In genomic region chr7:16285450-16286025, GRCm38 (mm10) we compare ENCODE assay signal across 8 mouse cellular contexts. TPM values are rescaled to one million over a fixed set of nuclear protein-coding genes. Genes with fewer than 3 reads are reported as not detected.
A peak's percentile ranks its signal among the peaks of the same experiment; 100 is the strongest.
DNase-seq lines count a peak whose midpoint lies in the region; ATAC-seq and TF ChIP-seq lines count a peak whose summit lies in the region.

No protein-coding gene starts in this region.

- H3K4me3 ChIP-seq in G1E (ENCODE audit: low read depth, low read length), result peak overlapping the region; percentile 76
- peak overlapping the region; percentile 68 for H3K4me3 ChIP-seq in forebrain, embryonic 11.5 days (ENCODE audit: low read depth, low read length)
- peak overlapping the region; percentile 81 for H3K4me3 ChIP-seq in heart, postnatal 0 days (ENCODE audit: low read depth, low read length)
- peak overlapping the region; percentile 76 for H3K4me3 ChIP-seq in lung, postnatal 0 days (ENCODE audit: low read depth, low read length)

- no peak for TF ChIP-seq EP300 in heart, postnatal 0 days (IDR thresholded peaks at IDR 0.05; ENCODE audit: low read depth)
- no peak for TF ChIP-seq EP300 in lung, postnatal 0 days (IDR thresholded peaks at IDR 0.05)

- DNase-seq in G1E (ENCODE audit: low spot score), result peak; percentile 52
- DNase-seq in c-Kit-positive CD71-positive TER-119-positive erythroid progenitor cells, embryonic 14.5 days (ENCODE audit: low spot score), result peak; percentile 71
- peak; percentile 73 for DNase-seq in forebrain, embryonic 11.5 days (ENCODE audit: low spot score)
- DNase-seq in heart, postnatal 0 days (ENCODE audit: low spot score), result peak; percentile 58
- peak; percentile 86 to 89 for DNase-seq in kidney, postnatal 25 days
- peak; percentile 95 for DNase-seq in lung, postnatal 0 days (ENCODE audit: low spot score)
- peak; percentile 52 for DNase-seq in ovary, postnatal 10 days (ENCODE audit: low spot score)
- DNase-seq in thymus, postnatal 36 days, result peak; percentile 48 to 72

- H3K36me3 ChIP-seq in G1E (replicated peaks), result peaks cover 43% of the 10 kb centered on the region
- H3K36me3 ChIP-seq in forebrain, embryonic 11.5 days (ENCODE audit: control insufficient read depth, insufficient read depth, low read length), result peaks cover 4% of the 10 kb centered on the region; the same call in 1 of the 2 replicates
- H3K36me3 ChIP-seq in heart, postnatal 0 days (replicated peaks; ENCODE audit: control insufficient read depth, insufficient read depth, low read length), result peaks cover 37% of the 10 kb centered on the region
- H3K36me3 ChIP-seq in lung, postnatal 0 days (ENCODE audit: insufficient read depth, low read length), result peaks cover 26% of the 10 kb centered on the region

- H3K4me2 ChIP-seq in forebrain, embryonic 11.5 days (ENCODE audit: low read depth, low read length, severe bottlenecking), result peak overlapping the region; percentile 54
- peak overlapping the region; percentile 71 for H3K4me2 ChIP-seq in heart, postnatal 0 days (ENCODE audit: low read depth, low read length)
- H3K4me2 ChIP-seq in lung, postnatal 0 days (replicated peaks; ENCODE audit: low read depth, low read length), result peak overlapping the region; percentile 53

- H3K9me3 ChIP-seq in G1E (replicated peaks), result no peaks in the 10 kb centered on the region
- H3K9me3 ChIP-seq in forebrain, embryonic 11.5 days (ENCODE audit: control insufficient read depth, low read length), result no peaks in the 10 kb centered on the region
- H3K9me3 ChIP-seq in heart, postnatal 0 days (replicated peaks; ENCODE audit: control insufficient read depth, low read length), result no peaks in the 10 kb centered on the region
- H3K9me3 ChIP-seq in lung, postnatal 0 days (ENCODE audit: low read length), result no peaks in the 10 kb centered on the region

- H3K27me3 ChIP-seq in G1E (ENCODE audit: insufficient read depth, low read length), result no peaks in the 10 kb centered on the region
- no peaks in the 10 kb centered on the region for H3K27me3 ChIP-seq in forebrain, embryonic 11.5 days (ENCODE audit: control insufficient read depth, insufficient read depth, low read length)
- no peaks in the 10 kb centered on the region for H3K27me3 ChIP-seq in heart, postnatal 0 days (ENCODE audit: control insufficient read depth, insufficient read depth, low read length)
- H3K27me3 ChIP-seq in lung, postnatal 0 days (replicated peaks; ENCODE audit: insufficient read depth, low read length), result no peaks in the 10 kb centered on the region

- no peak for TF ChIP-seq CTCF in G1E (IDR thresholded peaks at IDR 0.05; ENCODE audit: low read depth, low read length)
- no peak for TF ChIP-seq CTCF in heart, postnatal 0 days (IDR thresholded peaks at IDR 0.05; ENCODE audit: low read depth)
- TF ChIP-seq CTCF in lung, postnatal 0 days (IDR thresholded peaks at IDR 0.05), result no peak

- H3K27ac ChIP-seq in forebrain, embryonic 11.5 days (ENCODE audit: low read depth, low read length), result no peak overlapping the region
- H3K27ac ChIP-seq in heart, postnatal 0 days (ENCODE audit: low read depth), result peak overlapping the region; percentile 98
- peak overlapping the region; percentile 88 for H3K27ac ChIP-seq in lung, postnatal 0 days (ENCODE audit: low read length)

- WGBS in forebrain, embryonic 11.5 days, result 5% methylated on average over 14 of the region's 14 CpGs
- 4% methylated on average over 14 of the region's 14 CpGs for WGBS in heart, postnatal 0 days
- WGBS in lung, postnatal 0 days, result 3% methylated on average over 14 of the region's 14 CpGs

- no peak overlapping the region for H3K9ac ChIP-seq in forebrain, embryonic 11.5 days (ENCODE audit: low read length)
- H3K9ac ChIP-seq in heart, postnatal 0 days (replicated peaks; ENCODE audit: low read depth, low read length), result peak overlapping the region; percentile 21
- peak overlapping the region; percentile 23; the same call in 1 of the 2 replicates for H3K9ac ChIP-seq in lung, postnatal 0 days (replicated peaks; ENCODE audit: low read depth)

- ATAC-seq in G1E (ENCODE audit: extremely low read depth, insufficient number of reproducible peaks, low FRiP score, poor library complexity, severe bottlenecking), result peak; percentile 12
- peak; percentile 72 for ATAC-seq in forebrain, embryonic 11.5 days (replicated peaks; ENCODE audit: low FRiP score)
- peak; percentile 21 for ATAC-seq in heart, postnatal 0 days (ENCODE audit: insufficient read depth, low read depth)
- peak; percentile 63 for ATAC-seq in lung, postnatal 0 days

- H3K4me1 ChIP-seq in G1E (ENCODE audit: insufficient read depth, low read depth, low read length), result peaks cover 28% of the 10 kb centered on the region
- H3K4me1 ChIP-seq in forebrain, embryonic 11.5 days (replicated peaks; ENCODE audit: control insufficient read depth, insufficient read depth, low read length), result peaks cover 5% of the 10 kb centered on the region; the same call in 1 of the 2 replicates
- H3K4me1 ChIP-seq in heart, postnatal 0 days (ENCODE audit: control insufficient read depth, insufficient read depth), result no peaks in the 10 kb centered on the region; the same call in 1 of the 2 replicates
- H3K4me1 ChIP-seq in lung, postnatal 0 days (ENCODE audit: insufficient read depth, low read depth, low read length), result no peaks in the 10 kb centered on the region; the same call in 1 of the 2 replicates

RNA-seq across cellular contexts. Expression of gene Ccdc9, which starts 1.1 kb away (rescaled TPM):
- total RNA-seq in G1E (2014; fragmentation: Nextera tagmentation), result 8.1 and 16.6 TPM in 2 replicates
- 58.0 and 66.0 TPM in 2 replicates for total RNA-seq in G1E (2017)
- 133 and 136 TPM in 2 replicates for polyA plus RNA-seq in G1E (2012)
- polyA plus RNA-seq in forebrain, embryonic 11.5 days (2014; fragmentation: Nextera tagmentation; extraction: Ambion mirVana), result 22.3 and 32.2 TPM in 2 replicates
- 5.7 and 43.7 TPM in 2 replicates for total RNA-seq in heart, postnatal 0 days (2014; rRNA removed; ENCODE audit: low replicate concordance)
- 4.7 and 7.2 TPM in 2 replicates for polyA plus RNA-seq in heart, postnatal 0 days (2015; fragmentation: Nextera tagmentation; extraction: Ambion mirVana)
- polyA plus RNA-seq in lung, postnatal 0 days (2015; fragmentation: Nextera tagmentation; extraction: Ambion mirVana), result 15.9 and 18.3 TPM in 2 replicates

RNA-seq across cellular contexts. Expression of gene Inafm1, which starts 12.1 kb away (rescaled TPM):
- 3.5 and 4.1 TPM in 2 replicates for total RNA-seq in G1E (2014; fragmentation: Nextera tagmentation)
- 18.8 and 23.1 TPM in 2 replicates for total RNA-seq in G1E (2017)
- 92.0 and 140 TPM in 2 replicates for polyA plus RNA-seq in G1E (2012)
- 10.9 and 11.6 TPM in 2 replicates for polyA plus RNA-seq in forebrain, embryonic 11.5 days (2014; fragmentation: Nextera tagmentation; extraction: Ambion mirVana)
- 9.8 and 10.7 TPM in 2 replicates for total RNA-seq in heart, postnatal 0 days (2014; rRNA removed; ENCODE audit: low replicate concordance)
- polyA plus RNA-seq in heart, postnatal 0 days (2015; fragmentation: Nextera tagmentation; extraction: Ambion mirVana), result 7.7 and 9.6 TPM in 2 replicates
- polyA plus RNA-seq in lung, postnatal 0 days (2015; fragmentation: Nextera tagmentation; extraction: Ambion mirVana), result 18.9 and 20.1 TPM in 2 replicates

RNA-seq across cellular contexts. Expression of gene Bbc3, which starts 22.7 kb away (rescaled TPM):
- total RNA-seq in G1E (2014; fragmentation: Nextera tagmentation), result 10.2 and 15.8 TPM in 2 replicates
- 9.0 and 16.3 TPM in 2 replicates for total RNA-seq in G1E (2017)
- polyA plus RNA-seq in G1E (2012), result 209 and 355 TPM in 2 replicates
- 8.0 and 11.5 TPM in 2 replicates for polyA plus RNA-seq in forebrain, embryonic 11.5 days (2014; fragmentation: Nextera tagmentation; extraction: Ambion mirVana)
- 7.3 and 14.6 TPM in 2 replicates for total RNA-seq in heart, postnatal 0 days (2014; rRNA removed; ENCODE audit: low replicate concordance)
- polyA plus RNA-seq in heart, postnatal 0 days (2015; fragmentation: Nextera tagmentation; extraction: Ambion mirVana), result 5.6 and 6.6 TPM in 2 replicates
- polyA plus RNA-seq in lung, postnatal 0 days (2015; fragmentation: Nextera tagmentation; extraction: Ambion mirVana), result 30.0 and 31.1 TPM in 2 replicates

RNA-seq across cellular contexts. Expression of gene C5ar1, which starts 26.2 kb away (rescaled TPM):
- total RNA-seq in G1E (2014; fragmentation: Nextera tagmentation), result not detected in 2 replicates
- 0.16 and 0.64 TPM in 2 replicates for total RNA-seq in G1E (2017)
- polyA plus RNA-seq in G1E (2012), result not detected in 2 replicates
- polyA plus RNA-seq in forebrain, embryonic 11.5 days (2014; fragmentation: Nextera tagmentation; extraction: Ambion mirVana), result 0.76 and 1.1 TPM in 2 replicates
- total RNA-seq in heart, postnatal 0 days (2014; rRNA removed; ENCODE audit: low replicate concordance), result 2.0 and 3.3 TPM in 2 replicates
- polyA plus RNA-seq in heart, postnatal 0 days (2015; fragmentation: Nextera tagmentation; extraction: Ambion mirVana), result 1.9 and 2.2 TPM in 2 replicates
- 11.8 and 13.3 TPM in 2 replicates for polyA plus RNA-seq in lung, postnatal 0 days (2015; fragmentation: Nextera tagmentation; extraction: Ambion mirVana)

RNA-seq across cellular contexts. Expression of gene C5ar2, which starts 41.6 kb away (rescaled TPM):
- total RNA-seq in G1E (2014; fragmentation: Nextera tagmentation), result 0.23 and 0.63 TPM in 2 replicates
- 0.12 and 0.27 TPM in 2 replicates for total RNA-seq in G1E (2017)
- polyA plus RNA-seq in G1E (2012), result 0.02 TPM in 2 replicates
- polyA plus RNA-seq in forebrain, embryonic 11.5 days (2014; fragmentation: Nextera tagmentation; extraction: Ambion mirVana), result 0.12 and 0.25 TPM in 2 replicates
- total RNA-seq in heart, postnatal 0 days (2014; rRNA removed; ENCODE audit: low replicate concordance), result 0.04 and 0.65 TPM in 2 replicates
- polyA plus RNA-seq in heart, postnatal 0 days (2015; fragmentation: Nextera tagmentation; extraction: Ambion mirVana), result 0.60 and 0.67 TPM in 2 replicates
- polyA plus RNA-seq in lung, postnatal 0 days (2015; fragmentation: Nextera tagmentation; extraction: Ambion mirVana), result 0.94 and 1.1 TPM in 2 replicates

Comparison
In these comparisons a context has a peak if more than half of its experiments do, and no peak if none do; other contexts are left out.
1. ATAC-seq: peak in every context shown above with its lines; median percentile 72 in forebrain, embryonic 11.5 days; 63 in lung, postnatal 0 days; 21 in heart, postnatal 0 days; 12 in G1E.